ENCODE assay signal across 9 mouse cellular contexts in the genomic region with DNA sequence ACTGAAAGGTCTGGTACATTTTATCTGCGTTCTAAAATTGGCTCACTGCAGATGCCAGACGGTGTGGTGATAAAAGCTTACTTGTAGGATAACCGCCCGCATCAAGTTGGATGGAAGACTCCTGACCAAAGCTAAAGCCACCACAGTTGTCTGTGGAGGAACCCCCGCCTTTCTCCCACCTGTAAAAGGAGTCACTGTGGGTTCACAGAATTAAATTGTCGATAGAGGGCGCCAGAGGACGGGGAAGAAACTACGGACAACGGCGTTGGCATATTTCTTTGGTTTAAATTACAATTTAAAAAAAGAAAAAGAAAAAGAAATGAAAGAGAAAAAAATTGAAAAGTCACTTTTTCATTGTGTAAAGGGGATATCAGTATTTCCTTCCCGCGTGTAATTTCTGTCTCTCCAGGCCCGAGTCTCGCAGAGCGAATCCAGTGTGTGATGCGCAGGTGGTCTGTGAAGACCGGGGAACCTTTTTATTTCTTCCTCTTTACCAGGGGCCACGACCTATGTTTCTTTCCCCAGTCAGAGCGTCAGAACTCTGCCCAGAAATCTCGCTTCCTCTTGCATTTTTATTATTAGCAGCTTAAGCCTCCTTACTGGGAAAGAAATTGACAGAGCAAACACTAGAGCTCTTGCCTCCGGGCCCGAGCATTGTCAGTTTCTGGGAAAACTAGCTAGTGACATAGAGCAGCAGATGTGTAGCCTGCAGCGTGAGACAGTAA. TPM values are rescaled to one million over a fixed set of nuclear protein-coding genes. Genes with fewer than 3 reads are reported as not detected.
DNase-seq lines count a peak whose midpoint lies in the region; ATAC-seq and TF ChIP-seq lines count a peak whose summit lies in the region.
"Had no signal": no experiment of that assay in that cellular context is flagged by ENCODE, and none has a peak within 500 bp of the region (broad histone marks: within the 10 kb centered on the region; RNA-seq: fewer than 3 reads in every experiment).

No protein-coding gene starts in this region.

- peaks cover 12% of the 10 kb centered on the region for H3K4me1 ChIP-seq in E14TG2a.4 (replicated peaks; ENCODE audit: low read depth, low read length)
- peaks cover 7% of the 10 kb centered on the region; the same call in 1 of the 2 replicates for H3K4me1 ChIP-seq in spleen, adult 2 months (ENCODE audit: control insufficient read depth, insufficient read depth, insufficient read length)
- H3K4me1 ChIP-seq: liver, embryonic 15.5 days had no signal

- no peak for TF ChIP-seq POLR2A in spleen, adult 2 months (IDR thresholded peaks at IDR 0.05; ENCODE audit: low read depth, low read length)

- no peak overlapping the region for H3K4me3 ChIP-seq in E14TG2a.4 (replicated peaks; ENCODE audit: low read length)
- no peak overlapping the region for H3K4me3 ChIP-seq in spleen, adult 2 months (ENCODE audit: extremely low read depth, insufficient read depth, insufficient read length)
- H3K4me3 ChIP-seq: liver, embryonic 15.5 days had no signal

- TF ChIP-seq CTCF in E14TG2a.4 (conservative IDR thresholded peaks at IDR 0.05; ENCODE audit: low read length): peak; percentile 65
- TF ChIP-seq CTCF in spleen, adult 2 months (IDR thresholded peaks at IDR 0.05; ENCODE audit: extremely low read depth, insufficient read depth, insufficient read length, insufficient replicate concordance): peak; percentile 62; the same call in 1 of the 2 replicates

- H3K27me3 ChIP-seq in E14TG2a.4 (ENCODE audit: insufficient read depth, low read length): peaks cover 23% of the 10 kb centered on the region
- no peaks in the 10 kb centered on the region for H3K27me3 ChIP-seq in spleen, adult 2 months (ENCODE audit: control insufficient read depth, insufficient read depth, low read length)
- H3K27me3 ChIP-seq: liver, embryonic 15.5 days had no signal

- ATAC-seq in cerebellum, adult (ENCODE audit: insufficient number of reproducible peaks, low FRiP score, low TSS enrichment): no peak

- no peaks in the 10 kb centered on the region for H3K36me3 ChIP-seq in E14TG2a.4 (ENCODE audit: insufficient read depth, low read length)
- no peaks in the 10 kb centered on the region for H3K36me3 ChIP-seq in spleen, adult 2 months (ENCODE audit: control insufficient read depth, insufficient read depth, low read length)
- H3K36me3 ChIP-seq: liver, embryonic 15.5 days had no signal

- H3K9me3 ChIP-seq in E14TG2a.4 (ENCODE audit: low read length): no peaks in the 10 kb centered on the region
- H3K9me3 ChIP-seq: liver, embryonic 15.5 days had no signal

- peak; percentile 37 to 46 for DNase-seq in cerebellum, adult 18-20 months
- peak; percentile 36 for DNase-seq in c-Kit-positive CD71-positive TER-119-positive erythroid progenitor cells, embryonic 14.5 days (ENCODE audit: low spot score)
- peak; percentile 57 for DNase-seq in gastrocnemius, postnatal 10 days
- DNase-seq in layer of hippocampus, postnatal 25 days (ENCODE audit: extremely low spot score in 1 of 2, low spot score in 1 of 2): peak; percentile 26 to 77
- peak; percentile 71 for DNase-seq in mesoderm, embryonic 11.5 days (ENCODE audit: low read depth, low spot score)
- DNase-seq in spleen, adult 2 months (ENCODE audit: low read depth in 1 of 2, low spot score in 2 of 2): peak; percentile 53 to 73

- no peak overlapping the region for H3K27ac ChIP-seq in spleen, adult 2 months (ENCODE audit: insufficient read depth, low read length)
- H3K27ac ChIP-seq: liver, embryonic 15.5 days had no signal

- WGBS in spleen, adult 2 months: 18% methylated on average over 24 of the region's 24 CpGs

RNA-seq across cellular contexts. Expression of gene Rpl34, which starts 30.7 kb away (rescaled TPM):
- total RNA-seq in gastrocnemius, postnatal 10 days (2021): 100 to 1,000 TPM; 631 to 655 TPM
- total RNA-seq in layer of hippocampus, postnatal 25 days (2021): 100 to 1,000 TPM; 320 to 338 TPM
- 1,328 and 1,364 TPM in 2 replicates for polyA plus RNA-seq in spleen, adult 2 months (2012; rRNA removed)

RNA-seq across cellular contexts. Expression of gene Ostc, which starts 51.6 kb away (rescaled TPM):
- 10 to 100 TPM; 58.4 to 74.5 TPM for total RNA-seq in gastrocnemius, postnatal 10 days (2021)
- total RNA-seq in layer of hippocampus, postnatal 25 days (2021): 10 to 100 TPM; 69.0 to 69.1 TPM
- polyA plus RNA-seq in spleen, adult 2 months (2012; rRNA removed): 22.3 and 22.7 TPM in 2 replicates
